Mouse (Mus musculus) embryonic facial prominence, embryonic 12.5 days (tissue): ENCODE measurements around the gene Mrpl54. TPM values are rescaled to one million over a fixed set of nuclear protein-coding genes. Genes with fewer than 3 reads are reported as not detected.
A peak's percentile ranks its signal among the peaks of the same experiment; 100 is the strongest.

ENCODE experiments used
- ATAC-seq: fragments of 200-750 bp; cut with Nextera tagmentation; 2 replicates; pipeline ENCODE4 v1.8.0; 2017; ENCODE audit not compliant: insufficient number of reproducible peaks, insufficient read depth, low FRiP score, low TSS enrichment
- H3K27ac ChIP-seq: fragments of 300-500 bp; sonication (generic); 2 replicates; pipeline ENCODE4 v1.5.1; 2016; ENCODE audit warnings: mild to moderate bottlenecking
- H3K27me3 ChIP-seq: fragments of 300-500 bp; sonication (generic); 2 replicates; pipeline ENCODE4 v1.6.1; 2016; ENCODE audit warnings: mild to moderate bottlenecking, moderate library complexity
- H3K36me3 ChIP-seq: fragments of 300-500 bp; sonication (generic); 2 replicates; pipeline ENCODE4 v1.6.1; 2016; ENCODE audit warnings: mild to moderate bottlenecking
- H3K4me1 ChIP-seq: fragments of 300-500 bp; sonication (generic); 2 replicates; pipeline ENCODE4 v1.6.1; 2016
- H3K4me2 ChIP-seq: fragments of 300-500 bp; sonication (generic); replicated peaks from 2 replicates; pipeline ENCODE4 v1.6.1; 2016; ENCODE audit warnings: mild to moderate bottlenecking, moderate library complexity
- H3K4me3 ChIP-seq: fragments of 300-500 bp; sonication (generic); 2 replicates; pipeline ENCODE4 v1.5.1; 2016; ENCODE audit warnings: mild to moderate bottlenecking
- H3K9ac ChIP-seq: fragments of 300-500 bp; sonication (generic); 2 replicates; pipeline ENCODE4 v1.6.1; 2016; ENCODE audit warnings: mild to moderate bottlenecking, moderate library complexity
- H3K9me3 ChIP-seq: fragments of 300-500 bp; sonication (generic); 2 replicates; pipeline ENCODE4 v1.6.1; 2016; ENCODE audit warnings: mild to moderate bottlenecking, moderate library complexity
- WGBS: fragments of 180-500 bp; shearing (Covaris S2); methylation state at CpG from one replicate; pipeline ENCODE4 v1.1.7; 2016; 5-methylcytosine and 5-hydroxymethylcytosine counted together
- microRNA-seq: library from miRNA; unstranded; fragments of <30 nt; microRNA quantifications from one replicate; pipeline ENCODE4, GENCODE M21; 2017
- polyA plus RNA-seq: library from polyadenylated mRNA; unstranded; fragments of >200 nt; fragmentation: Nextera tagmentation; extraction: Ambion mirVana; gene quantifications from 2 replicates; pipeline ENCODE4 v1.2.1, GENCODE M21; 2016

Mrpl54 gene
- polyA plus RNA-seq, 1 experiment from 2014 or later, result 194 TPM

- ATAC-seq, result no peak
- no peak overlapping the region for H3K4me3 ChIP-seq
Observed at GRCm38 (mm10) chr10:81216260-81216659, 50.5 kb downstream of the Mrpl54 start.

More at GRCm38 (mm10) chr10:81216260-81216659, 50.5 kb downstream of the Mrpl54 start:
- WGBS, result 88% methylated on average over 6 of the region's 6 CpGs
- Histone ChIP-seq H3K4me1 (no peaks in the 10 kb centered on the region), H3K9me3 (peaks cover 3% of the 10 kb centered on the region; the same call in 1 of the 2 replicates), H3K4me2 (no peak overlapping the region), H3K9ac (no peak overlapping the region), H3K36me3 (no peaks in the 10 kb centered on the region), H3K27me3 (no peaks in the 10 kb centered on the region), H3K27ac (no peak overlapping the region)

Small RNA genes lying within 50 kb of the gene (microRNA-seq; reads per million reads assigned to microRNA genes)
- 9.1 reads per million, percentile 25 among the genes with 10 or more reads in this experiment for gene Mir3057

Other genes with a start within 250 kb of the Mrpl54 start
- gene Diras1, start 241.3 kb downstream of the Mrpl54 start, polyA plus RNA-seq, result 1.9 and 2.1 TPM in 2 replicates
- gene Slc39a3, start 229.5 kb downstream of the Mrpl54 start, polyA plus RNA-seq, result 21.8 and 21.9 TPM in 2 replicates
- 242 and 251 TPM in 2 replicates for gene Sgta, start 206.8 kb downstream of the Mrpl54 start, polyA plus RNA-seq
- 68.2 and 71.3 TPM in 2 replicates for gene Thop1, start 196.9 kb downstream of the Mrpl54 start, polyA plus RNA-seq
- 0.31 and 0.69 TPM in 2 replicates for gene Creb3l3, start 168.1 kb downstream of the Mrpl54 start, polyA plus RNA-seq
- gene Map2k2, start 161.0 kb downstream of the Mrpl54 start, polyA plus RNA-seq, result 230 and 238 TPM in 2 replicates
- 21.7 and 22.3 TPM in 2 replicates for gene Zbtb7a, start 131.7 kb downstream of the Mrpl54 start, polyA plus RNA-seq
- gene Pias4, start 99.0 kb downstream of the Mrpl54 start, polyA plus RNA-seq, result 57.5 and 62.0 TPM in 2 replicates
- gene Eef2, start 90.3 kb downstream of the Mrpl54 start, polyA plus RNA-seq, result 552 and 562 TPM in 2 replicates
- 79.5 and 85.3 TPM in 2 replicates for gene Dapk3, start 83.9 kb downstream of the Mrpl54 start, polyA plus RNA-seq
- gene 4930442H23Rik, start 83.1 kb downstream of the Mrpl54 start, polyA plus RNA-seq, result not detected in 2 replicates
- gene Nmrk2, start 64.9 kb downstream of the Mrpl54 start, polyA plus RNA-seq, result 0.20 TPM in 1 of 2 replicates, not detected in the other
- 3.0 and 3.8 TPM in 2 replicates for gene Atcay, start 36.1 kb downstream of the Mrpl54 start, polyA plus RNA-seq
- gene Zfr2, start 33.8 kb downstream of the Mrpl54 start, polyA plus RNA-seq, result 13.2 and 13.4 TPM in 2 replicates
- gene Matk, start 14.0 kb downstream of the Mrpl54 start, polyA plus RNA-seq, result 5.6 and 7.2 TPM in 2 replicates
- gene Apba3, start within 50 bp of the Mrpl54 start, polyA plus RNA-seq, result 53.9 and 55.4 TPM in 2 replicates
- gene Tjp3, start 24.6 kb upstream of the Mrpl54 start, polyA plus RNA-seq, result 4.5 and 6.4 TPM in 2 replicates
- gene Pip5k1c, start 26.0 kb upstream of the Mrpl54 start, polyA plus RNA-seq, result 70.1 and 75.3 TPM in 2 replicates
- gene Cactin, start 54.2 kb upstream of the Mrpl54 start, polyA plus RNA-seq, result 61.0 and 62.2 TPM in 2 replicates
- gene Tbxa2r, start 61.8 kb upstream of the Mrpl54 start, polyA plus RNA-seq, result 2.8 and 3.1 TPM in 2 replicates
- gene Gipc3, start 76.3 kb upstream of the Mrpl54 start, polyA plus RNA-seq, result not detected in 2 replicates
- 130 and 132 TPM in 2 replicates for gene Hmg20b, start 83.5 kb upstream of the Mrpl54 start, polyA plus RNA-seq
- gene Mfsd12, start 90.6 kb upstream of the Mrpl54 start, polyA plus RNA-seq, result 13.9 and 14.5 TPM in 2 replicates
- 0.73 and 0.82 TPM in 2 replicates for gene 4930404N11Rik, start 98.9 kb upstream of the Mrpl54 start, polyA plus RNA-seq
- gene Fzr1, start 111.6 kb upstream of the Mrpl54 start, polyA plus RNA-seq, result 140 and 143 TPM in 2 replicates
- gene Dohh, start 117.5 kb upstream of the Mrpl54 start, polyA plus RNA-seq, result 73.6 and 77.0 TPM in 2 replicates
- gene Gm48551, start 117.5 kb upstream of the Mrpl54 start, polyA plus RNA-seq, result 2.9 and 4.1 TPM in 2 replicates
- 2.0 and 3.8 TPM in 2 replicates for gene Gm48552, start 122.1 kb upstream of the Mrpl54 start, polyA plus RNA-seq
- 3.1 and 3.4 TPM in 2 replicates for gene Smim24, start 126.1 kb upstream of the Mrpl54 start, polyA plus RNA-seq
- 46.2 and 50.8 TPM in 2 replicates for gene Nfic, start 188.7 kb upstream of the Mrpl54 start, polyA plus RNA-seq
- gene Celf5, start 215.8 kb upstream of the Mrpl54 start, polyA plus RNA-seq, result 2.7 and 3.6 TPM in 2 replicates
- gene Ncln, start 229.5 kb upstream of the Mrpl54 start, polyA plus RNA-seq, result 81.9 and 82.9 TPM in 2 replicates
- gene S1pr4, start 233.2 kb upstream of the Mrpl54 start, polyA plus RNA-seq, result 0.22 and 0.58 TPM in 2 replicates